Mouse (Mus musculus) left cerebral cortex, adult 18-20 months (tissue): Measurements from ENCODE around the gene Wdr91. TPM values are rescaled to one million over a fixed set of nuclear protein-coding genes. Genes with fewer than 3 reads are reported as not detected.

Experiments used
- DNase-seq, 2 experiments: peaks; one replicate each; pipeline ENCODE4 v3.0.0; 2021 to 2022; ENCODE audit warnings: low spot score in 2 of 2, mixed read lengths in 1 of 2
- total RNA-seq, 2 experiments: library from RNA; stranded (reverse); gene quantifications; 2 replicates each; pipeline ENCODE4 v1.2.3; 2021

Wdr91 gene
- total RNA-seq, 2 experiments from 2014 or later: 30.2 to 33.2 TPM

- peak; percentile 51 to 61 for DNase-seq
Measured at GRCm38 (mm10) chr6:34879911-34880475, 30.7 kb downstream of the Wdr91 start.

DNA sequence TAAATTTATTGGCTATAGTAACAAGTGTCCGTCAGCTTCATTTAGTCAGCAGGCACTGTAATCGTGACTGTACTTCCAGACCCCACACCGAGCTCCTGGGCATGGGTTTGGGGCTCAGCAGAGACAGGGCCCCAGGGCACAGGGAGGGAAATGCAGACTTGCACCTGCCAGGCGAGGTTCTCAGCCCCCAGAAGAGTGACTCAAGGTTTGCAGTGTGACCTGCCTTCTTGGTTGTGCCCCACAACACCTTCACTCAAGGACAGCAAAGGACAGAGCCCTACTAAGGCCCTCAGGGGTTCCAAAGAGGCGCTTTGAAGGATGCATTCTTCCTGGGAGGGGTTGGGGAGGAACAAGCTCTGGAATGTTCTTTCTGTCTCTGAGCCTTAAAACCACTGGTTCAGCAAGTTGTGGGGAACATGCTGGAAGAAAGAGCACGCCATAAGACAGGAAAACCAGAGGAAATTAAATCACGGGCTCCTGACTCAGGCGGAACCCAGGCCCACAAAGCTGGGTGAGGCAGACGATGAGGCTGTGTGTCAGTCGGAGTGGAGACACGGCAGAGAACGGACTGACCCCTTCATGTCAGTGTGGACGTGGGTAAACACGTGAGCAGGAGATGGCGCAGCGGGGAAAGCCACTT, 31.5 kb downstream of the Wdr91 start:
- DNase-seq: no peak

DNA sequence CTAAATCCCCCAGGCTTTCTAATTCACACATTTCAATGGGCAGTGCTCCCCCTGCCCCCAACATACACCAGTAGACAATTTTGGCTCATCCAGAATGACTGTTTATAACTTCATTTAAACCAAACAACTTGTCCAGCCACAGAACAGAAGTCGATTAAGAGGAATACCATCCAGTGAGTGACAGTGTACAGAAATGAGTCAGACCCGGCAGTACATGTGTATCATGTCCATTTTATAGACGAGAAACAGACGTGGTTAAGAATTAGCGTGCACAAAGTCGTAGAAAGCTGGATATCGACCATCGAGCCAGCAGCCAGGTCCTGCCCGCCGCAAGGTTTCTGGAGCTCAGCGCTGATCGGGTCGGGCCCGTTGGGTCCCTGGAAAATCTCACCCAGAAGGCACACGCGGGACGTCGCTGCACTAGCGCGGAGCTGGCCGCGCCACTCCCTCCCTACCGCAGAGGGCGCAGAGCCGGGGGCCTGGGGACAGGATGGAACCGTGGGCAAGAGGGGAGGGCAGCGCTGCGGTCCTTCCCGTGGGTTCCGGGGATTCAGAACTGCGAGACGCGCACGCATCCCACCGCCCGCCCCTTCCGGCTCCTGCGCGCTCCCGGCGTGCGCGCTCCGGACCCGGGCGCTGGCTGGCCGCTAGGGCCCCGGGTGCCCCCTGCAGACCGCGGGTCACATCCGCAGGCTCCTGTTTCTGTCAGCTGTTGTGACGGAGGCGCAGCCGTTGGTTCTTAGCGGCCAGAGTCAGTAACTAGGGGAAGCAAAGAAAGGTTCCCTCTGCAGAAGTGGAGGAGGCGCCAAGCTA, 33.0 kb downstream of the Wdr91 start, which contains the start of gene Cyren:
Cyren (minus strand) TSS at position 552 of the 813 bp plus-strand sequence.
- DNase-seq: peak; percentile 82 to 91

DNA sequence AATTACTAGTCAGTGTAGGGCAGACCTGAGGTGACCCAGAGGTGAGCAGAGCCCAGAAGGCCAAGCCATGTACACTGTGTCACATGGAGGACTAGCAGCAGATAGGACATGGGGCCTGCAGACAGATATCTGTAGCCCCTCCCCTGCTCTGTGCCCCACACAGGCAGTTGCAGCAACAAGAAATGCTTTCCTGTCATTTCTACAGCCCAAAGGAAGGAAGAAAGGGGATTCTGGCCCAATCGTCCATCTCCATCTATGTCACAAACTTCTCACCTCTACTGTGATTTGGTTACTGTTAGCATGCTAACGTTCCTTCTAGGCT, 33.9 kb downstream of the Wdr91 start:
- DNase-seq: no peak

GRCm38 (mm10) chr6:34875966-34876834, 34.5 kb downstream of the Wdr91 start:
- DNase-seq: no peak

DNA sequence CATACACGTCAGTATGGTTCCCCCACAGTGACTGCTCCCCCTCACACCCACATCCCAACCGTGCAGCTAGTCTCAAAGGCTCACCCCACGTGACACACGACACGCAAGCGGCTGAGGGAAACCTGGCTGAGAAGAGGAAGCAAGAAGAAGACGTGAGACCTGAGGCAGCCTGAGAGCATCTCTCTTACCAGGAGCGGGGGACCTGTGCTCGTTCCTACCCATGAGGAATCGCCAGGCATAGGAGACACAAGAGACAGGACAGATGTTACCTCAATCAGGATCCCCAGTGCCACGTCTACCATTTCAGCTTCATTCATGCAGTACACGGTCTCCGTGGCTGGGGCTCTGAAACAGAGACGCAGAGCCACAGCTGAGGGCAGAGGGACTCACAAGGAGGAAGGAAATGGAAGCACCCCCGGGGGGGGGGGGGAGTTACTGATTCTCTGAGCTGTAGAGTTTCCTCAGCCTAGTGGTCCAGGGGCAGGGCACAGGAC, 35.4 kb downstream of the Wdr91 start:
- peak in 1 of 2 experiments; percentile 41 for DNase-seq

- no peak for DNase-seq
Measured at GRCm38 (mm10) chr6:34874101-34874921, 36.4 kb downstream of the Wdr91 start.

- no peak for DNase-seq
Measured at GRCm38 (mm10) chr6:34872871-34873270, 37.8 kb downstream of the Wdr91 start.

DNA sequence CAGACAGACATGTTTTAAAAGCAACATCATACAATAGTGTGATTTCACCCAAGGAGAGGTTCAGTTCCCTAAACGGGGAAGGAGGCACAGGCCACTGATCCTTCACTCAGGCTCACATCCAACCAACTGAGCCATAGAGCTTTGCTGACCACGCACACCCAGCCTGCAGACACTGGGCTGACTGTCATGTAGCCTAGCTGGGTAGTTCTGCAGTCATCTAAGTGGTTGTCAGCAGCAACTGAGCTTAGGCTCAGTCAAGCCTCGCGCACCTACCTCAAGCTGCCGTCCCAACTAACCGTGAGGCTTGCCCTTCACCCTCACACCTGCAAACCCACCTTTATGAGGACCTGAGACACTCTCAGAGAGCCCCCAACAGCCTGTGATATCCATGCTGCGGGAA, 38.7 kb downstream of the Wdr91 start:
- DNase-seq: no peak

GRCm38 (mm10) chr6:34870724-34871123, 40.0 kb downstream of the Wdr91 start:
- DNase-seq: no peak

DNA sequence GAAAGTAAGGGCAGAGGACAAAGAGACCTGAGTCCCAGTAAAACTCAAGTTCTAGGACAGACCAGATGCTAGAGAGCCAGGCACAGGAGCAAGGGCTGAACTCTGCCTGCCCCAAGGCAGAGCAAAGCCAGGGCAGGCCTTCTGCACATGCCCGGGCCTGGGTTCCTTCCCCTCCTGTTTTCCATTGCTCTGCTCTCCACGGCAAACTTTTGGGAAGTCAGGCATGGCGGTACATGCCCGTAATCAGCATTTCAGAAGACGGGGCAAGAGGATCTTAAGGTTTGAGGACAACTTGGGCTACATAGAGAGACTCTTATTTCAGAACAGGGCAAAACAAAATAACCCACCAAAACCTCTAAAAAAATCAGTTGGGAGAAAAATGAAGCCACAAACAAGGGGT, 40.5 kb downstream of the Wdr91 start:
- no peak for DNase-seq

DNA sequence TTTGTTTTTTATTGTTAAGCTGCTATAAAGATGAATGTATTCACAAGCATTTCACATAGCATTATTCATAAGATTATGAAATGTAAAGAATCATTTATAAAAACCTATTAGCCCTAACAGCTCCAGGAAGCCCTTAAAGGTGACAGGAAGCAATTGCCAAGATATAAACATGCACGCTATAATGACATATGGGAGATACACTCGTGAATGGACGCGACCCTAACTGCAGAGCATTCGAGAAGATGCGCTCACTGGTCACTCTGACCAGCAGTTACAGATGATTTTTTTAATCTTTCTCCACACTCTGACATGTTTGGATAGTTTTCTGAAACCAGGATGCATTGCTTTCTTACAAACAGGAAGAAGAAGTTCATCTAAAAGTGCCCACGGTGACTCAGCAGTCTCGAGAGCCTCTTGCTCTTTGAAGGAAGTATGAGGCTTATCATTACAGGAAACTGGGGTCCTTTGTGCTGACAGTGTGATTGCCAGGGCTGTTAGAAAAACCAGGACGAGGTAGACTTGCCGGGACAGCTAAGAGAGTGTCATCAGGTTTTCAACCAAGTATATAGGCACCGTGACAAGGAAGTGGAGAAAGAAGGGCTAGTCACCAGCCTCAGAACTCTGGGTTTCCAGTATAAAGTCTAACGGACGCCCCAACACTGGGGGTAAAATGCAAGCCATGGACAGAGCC, 41.3 kb downstream of the Wdr91 start:
- no peak for DNase-seq

GRCm38 (mm10) chr6:34868507-34869217, 42.0 kb downstream of the Wdr91 start:
- DNase-seq: no peak

DNA sequence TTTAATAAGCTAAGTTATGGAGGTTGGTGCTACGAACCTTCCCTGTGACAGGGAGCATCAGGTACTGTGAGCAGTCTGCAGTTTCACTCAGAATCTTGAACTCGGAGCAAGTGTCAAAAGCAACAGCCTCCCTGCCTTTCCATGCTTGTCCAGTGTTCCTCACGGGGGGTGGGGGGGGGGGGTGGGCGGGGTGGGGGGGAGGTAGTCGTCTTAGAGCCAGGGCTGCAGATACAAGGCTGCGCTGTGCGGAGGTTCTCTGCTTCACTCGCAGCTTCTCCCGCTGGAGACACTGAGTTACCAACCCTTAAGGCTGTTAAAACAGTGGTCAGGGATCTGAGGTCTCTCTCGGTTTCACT, 42.7 kb downstream of the Wdr91 start:
- DNase-seq: no peak

DNA sequence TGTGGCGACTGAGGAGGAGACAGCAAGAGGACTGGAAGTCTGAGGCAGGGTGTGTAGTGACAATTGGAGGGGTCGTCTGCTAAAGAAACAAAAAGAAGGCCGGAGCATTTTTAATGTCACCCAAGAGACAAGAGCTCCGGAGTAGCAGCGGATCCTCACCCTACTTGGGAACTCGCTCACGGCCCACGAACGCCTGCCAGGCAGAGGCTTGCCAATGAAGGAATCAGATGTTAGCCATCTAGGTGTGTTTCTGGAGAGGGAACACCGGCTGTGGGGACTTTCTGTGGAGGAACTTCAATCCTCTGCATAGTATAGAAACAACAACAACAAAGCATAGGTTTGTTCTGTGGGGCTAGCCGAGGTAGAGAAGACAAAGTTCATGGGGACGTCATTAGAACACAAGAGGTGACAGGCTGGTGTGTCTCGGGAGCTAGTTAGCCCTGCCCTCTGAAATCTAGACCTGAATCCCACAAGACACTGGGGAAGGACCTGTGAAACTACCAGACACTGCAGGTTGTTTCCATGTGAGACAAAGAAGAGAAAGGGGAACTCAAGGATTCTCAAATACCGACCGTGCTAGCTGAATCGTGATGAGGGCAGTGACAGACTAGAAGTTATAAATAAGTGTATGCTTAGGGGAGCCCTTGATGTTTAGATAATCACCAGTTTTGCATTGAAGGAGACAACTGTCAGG, 43.2 kb downstream of the Wdr91 start:
- DNase-seq: no peak

DNA sequence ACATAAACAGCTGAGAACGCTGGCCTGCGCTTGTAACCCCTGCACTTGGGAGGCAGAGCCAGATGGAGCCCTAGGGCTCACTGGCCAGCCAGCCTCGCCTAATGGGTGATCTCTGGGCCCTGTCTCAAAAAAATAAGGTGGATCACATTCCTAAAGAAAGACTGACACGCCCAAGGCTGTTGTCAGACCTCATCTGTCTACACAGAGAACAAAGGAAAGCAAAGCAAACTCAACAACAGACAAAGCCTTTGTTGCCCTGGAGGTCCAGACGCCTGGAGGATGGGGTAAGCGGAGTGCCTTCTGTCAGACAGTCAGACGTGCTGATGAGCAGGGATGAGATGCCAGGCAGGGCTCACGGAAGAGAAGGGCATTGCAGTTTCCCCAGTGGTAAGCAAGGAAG, 43.9 kb downstream of the Wdr91 start:
- no peak for DNase-seq

DNA sequence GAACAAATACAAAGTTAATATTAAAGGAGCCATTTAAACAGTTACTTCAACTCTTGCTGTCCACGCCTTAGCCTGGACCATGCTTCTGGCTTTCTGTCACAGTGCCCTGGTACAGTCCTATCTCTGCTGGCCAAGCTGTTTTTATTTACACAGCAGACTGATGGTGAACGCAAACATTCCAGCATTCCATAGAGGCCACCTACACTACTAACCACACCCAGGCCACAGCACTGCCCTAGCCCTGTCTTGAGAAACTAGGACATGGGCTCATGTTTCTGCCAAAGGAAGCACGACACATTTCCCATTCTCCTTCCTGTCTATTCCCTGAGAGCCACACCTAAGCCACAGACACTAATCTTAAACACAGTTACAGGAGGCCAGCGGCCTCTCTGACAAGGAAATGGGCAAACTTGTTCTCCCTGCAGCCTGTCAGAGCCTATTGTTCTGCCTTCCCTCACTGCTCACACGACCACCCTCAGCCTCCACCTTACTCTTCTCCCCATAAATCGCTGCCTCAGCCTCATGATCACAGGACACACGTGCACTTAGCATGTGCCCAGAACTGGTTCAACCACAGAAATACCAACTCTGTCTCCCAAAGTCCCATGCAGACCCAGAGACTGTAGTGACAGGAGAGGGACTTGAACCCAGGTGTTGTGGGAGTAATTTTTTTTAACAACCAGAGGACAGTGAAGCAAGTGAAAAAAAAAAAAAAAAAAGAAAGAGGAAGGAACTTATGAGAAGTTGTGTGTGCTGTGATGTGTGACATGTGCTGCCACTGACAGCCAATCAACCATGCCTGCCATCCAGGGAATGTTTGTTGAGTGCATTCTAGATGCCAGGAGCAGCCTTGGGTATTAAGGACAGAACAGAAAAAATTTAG, 44.7 kb downstream of the Wdr91 start:
- DNase-seq: no peak

GRCm38 (mm10) chr6:34865213-34865612, 45.5 kb downstream of the Wdr91 start:
- no peak for DNase-seq
